Mouse (Mus musculus) hindbrain, embryonic 15.5 days (tissue): Measurements from ENCODE around the gene Rmi1. TPM values are rescaled to one million over a fixed set of nuclear protein-coding genes. Genes with fewer than 3 reads are reported as not detected.
"Not testable (repeated sequence)": the region's sequence is repeated elsewhere in the genome, so short reads cannot be mapped to it uniquely, and the experiment has no call there.

Source experiments
- ATAC-seq: fragments of 200-750 bp; cut with Nextera tagmentation; 2 replicates; pipeline ENCODE4 v1.8.0; 2017; ENCODE audit warnings: low read depth, moderate number of reproducible peaks, moderate TSS enrichment; ENCODE audit not compliant: low FRiP score
- H3K27ac ChIP-seq: fragments of 300-500 bp; sonication (generic); replicated peaks from 2 replicates; pipeline ENCODE4 v1.5.1; 2015; ENCODE audit warnings: mild to moderate bottlenecking, inconsistent platforms
- H3K27me3 ChIP-seq: fragments of 300-500 bp; sonication (generic); 2 replicates; pipeline ENCODE4 v1.6.1; 2015; ENCODE audit warnings: control low read depth, inconsistent platforms
- H3K36me3 ChIP-seq: fragments of 300-500 bp; sonication (generic); 2 replicates; pipeline ENCODE4 v1.6.1; 2015; ENCODE audit warnings: control low read depth, inconsistent platforms
- H3K4me1 ChIP-seq: fragments of 300-500 bp; sonication (generic); replicated peaks from 2 replicates; pipeline ENCODE4 v1.6.1; 2015; ENCODE audit warnings: control low read depth, inconsistent platforms
- H3K4me2 ChIP-seq: fragments of 300-500 bp; sonication (generic); 2 replicates; pipeline ENCODE4 v1.6.1; 2015; ENCODE audit warnings: moderate library complexity, mild to moderate bottlenecking, inconsistent platforms
- H3K4me3 ChIP-seq: fragments of 300-500 bp; sonication (generic); 2 replicates; pipeline ENCODE4 v1.5.1; 2015; ENCODE audit warnings: mild to moderate bottlenecking, inconsistent platforms
- H3K9ac ChIP-seq: fragments of 300-500 bp; sonication (generic); 2 replicates; pipeline ENCODE4 v1.6.1; 2015; ENCODE audit warnings: inconsistent platforms
- H3K9me3 ChIP-seq: fragments of 300-500 bp; sonication (generic); 2 replicates; pipeline ENCODE4 v1.6.1; 2016; ENCODE audit warnings: control low read depth, inconsistent platforms
- WGBS: fragments of 180-500 bp; shearing (Covaris S2); methylation state at CpG from one replicate; pipeline ENCODE4 v1.1.7; 2015; 5-methylcytosine and 5-hydroxymethylcytosine counted together
- polyA plus RNA-seq: library from polyadenylated mRNA; unstranded; fragments of >200 nt; fragmentation: Nextera tagmentation; extraction: Ambion mirVana; gene quantifications from 2 replicates; pipeline ENCODE4 v1.2.1, GENCODE M21; 2015

Gene Rmi1
- polyA plus RNA-seq, 1 experiment from 2014 or later = 21.9 TPM

DNA sequence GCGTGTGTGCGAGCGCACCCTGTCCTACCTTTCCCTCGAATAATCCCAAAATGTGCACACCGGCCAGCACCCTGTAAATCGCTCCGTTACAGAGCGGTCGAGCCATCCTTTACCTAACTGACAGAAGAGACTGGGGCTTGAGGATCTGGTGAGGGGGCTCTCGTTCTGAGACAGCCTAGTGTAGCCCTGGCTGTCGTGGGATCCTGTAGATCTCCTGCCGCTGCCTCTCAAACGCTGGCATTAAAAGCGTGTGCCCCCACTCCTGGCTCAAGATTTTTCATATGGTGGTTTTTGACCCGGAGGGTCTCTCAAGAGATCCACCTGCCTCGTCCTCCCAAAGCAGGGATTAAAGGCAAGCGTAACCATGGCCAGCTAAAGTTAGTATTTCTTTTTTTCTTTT lies 1.2 kb downstream of the Rmi1 start, which contains the start of gene Hnrnpk:
TSS of gene Hnrnpk (minus strand) at position 101 of the 400 bp plus-strand sequence.
- H3K9me3 ChIP-seq, H3K27me3 ChIP-seq, ATAC-seq, H3K36me3 ChIP-seq: not testable (repeated sequence)
- Histone ChIP-seq H3K4me3 (peak within 1 kb of the TSS; percentile 94), H3K4me1 (peaks cover 14% of the 10 kb centered on the region), H3K4me2 (peak within 1 kb of the TSS; percentile 57), H3K9ac (peak within 1 kb of the TSS; percentile 100), H3K27ac (peak within 1 kb of the TSS; percentile 100)
- WGBS = 6% methylated on average over 17 of the region's 17 CpGs

DNA sequence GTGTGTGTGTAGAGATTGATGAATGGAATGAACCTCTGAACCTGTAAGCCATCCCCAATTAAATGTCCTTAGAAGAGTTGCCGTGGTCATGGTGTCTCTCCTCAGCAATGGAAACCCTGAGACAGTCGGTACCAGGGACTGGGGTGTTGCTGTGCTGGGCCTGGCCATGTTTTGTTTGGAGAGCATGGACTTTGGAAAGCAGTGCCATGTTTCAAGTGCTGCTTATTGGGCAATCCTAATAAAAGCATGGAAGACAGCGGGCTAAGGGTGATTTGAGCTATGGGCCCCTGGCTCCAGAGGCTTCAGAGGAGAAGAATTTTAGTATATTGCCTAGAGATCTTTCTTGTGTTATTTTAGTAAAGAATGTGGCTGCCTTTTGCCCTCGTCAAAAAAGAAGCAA lies 9.0 kb downstream of the Rmi1 start:
- H3K36me3 ChIP-seq = 0 out of 2 replicates have a peak, but pooled peaks cover 5% of the 10 kb centered on the region
- no peak overlapping the region for H3K9ac ChIP-seq
- H3K4me1 ChIP-seq = no peaks in the 10 kb centered on the region
- no peak overlapping the region for H3K4me2 ChIP-seq
- no peak overlapping the region for H3K4me3 ChIP-seq
- 96% methylated on average over 4 of the region's 4 CpGs for WGBS
- no peak for ATAC-seq
- no peak overlapping the region for H3K27ac ChIP-seq
- no peaks in the 10 kb centered on the region for H3K27me3 ChIP-seq
- no peaks in the 10 kb centered on the region for H3K9me3 ChIP-seq

DNA sequence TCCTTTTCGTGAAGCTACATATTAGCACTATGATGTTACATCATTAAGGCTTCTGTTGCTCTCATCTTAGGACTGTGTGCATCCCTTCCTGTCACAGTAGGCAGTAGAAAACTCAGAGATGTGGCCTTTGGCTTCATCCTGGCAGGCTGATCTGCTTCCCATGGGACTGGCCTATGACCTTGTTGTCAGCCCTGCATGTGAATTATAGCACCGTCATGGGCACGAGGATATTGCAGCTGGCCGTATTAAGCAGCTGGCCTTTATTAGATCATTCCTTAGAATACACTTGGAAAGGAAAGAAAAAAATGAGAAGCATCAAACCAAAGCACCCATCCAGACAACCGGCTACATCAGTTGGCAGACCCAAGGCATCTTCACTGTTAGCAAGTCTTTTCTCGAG lies 13.3 kb downstream of the Rmi1 start:
- Histone ChIP-seq H3K4me1 (no peaks in the 10 kb centered on the region), H3K9ac (no peak overlapping the region), H3K36me3 (0 out of 2 replicates have a peak, but pooled peaks cover under 1% of the 10 kb centered on the region), H3K4me3 (no peak overlapping the region), H3K27ac (no peak overlapping the region), H3K4me2 (no peak overlapping the region), H3K9me3 (no peaks in the 10 kb centered on the region), H3K27me3 (no peaks in the 10 kb centered on the region)
- no peak for ATAC-seq
- 70% methylated on average over 6 of the region's 6 CpGs for WGBS

DNA sequence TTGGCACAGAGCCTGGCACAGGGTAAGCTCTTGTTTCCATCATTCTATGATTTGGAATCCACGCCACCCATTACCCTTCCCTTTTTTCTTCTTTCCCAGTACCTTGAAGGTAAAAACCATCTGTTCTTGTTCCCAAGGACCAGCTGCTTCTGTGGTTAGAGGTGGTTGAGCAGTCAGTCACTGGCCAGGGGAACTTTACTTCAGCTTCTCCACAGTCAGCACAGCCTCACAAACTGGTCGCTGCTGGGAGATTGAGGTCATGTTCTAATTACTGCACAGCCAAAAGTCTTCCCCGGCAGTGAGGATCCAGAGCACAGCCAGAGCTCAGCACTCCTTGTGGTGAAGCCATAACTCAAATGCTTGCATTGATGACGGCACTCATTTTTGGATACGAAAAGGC lies 13.8 kb downstream of the Rmi1 start:
- no peaks in the 10 kb centered on the region for H3K9me3 ChIP-seq
- H3K4me1 ChIP-seq = no peaks in the 10 kb centered on the region
- H3K4me3 ChIP-seq = no peak overlapping the region
- no peak overlapping the region for H3K4me2 ChIP-seq
- H3K9ac ChIP-seq = no peak overlapping the region
- no peak for ATAC-seq
- no peaks in the 10 kb centered on the region for H3K27me3 ChIP-seq
- WGBS = 82% methylated on average over 5 of the region's 5 CpGs
- no peak overlapping the region for H3K27ac ChIP-seq
- no peaks in the 10 kb centered on the region for H3K36me3 ChIP-seq

DNA sequence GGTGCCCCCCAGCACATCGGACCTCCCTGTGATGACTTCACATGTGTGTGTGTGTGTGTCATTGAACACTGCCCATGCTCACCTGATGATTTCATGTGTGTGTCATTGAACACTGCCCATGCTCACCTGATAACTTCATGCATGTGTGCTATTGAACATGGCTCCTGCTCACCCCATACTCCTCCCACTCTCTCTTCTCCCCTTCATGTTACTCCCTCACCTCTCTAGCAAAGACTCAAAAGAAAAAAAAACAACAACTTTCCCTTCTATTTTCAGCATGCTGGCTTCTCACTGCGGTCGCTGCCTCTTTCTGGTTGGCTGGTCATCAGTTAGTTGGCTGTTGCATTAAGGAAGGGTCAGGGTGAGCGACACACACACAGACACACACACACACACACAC lies 16.6 kb downstream of the Rmi1 start:
- H3K4me2 ChIP-seq = no peak overlapping the region
- no peak for ATAC-seq
- H3K4me3 ChIP-seq = no peak overlapping the region
- no peaks in the 10 kb centered on the region for H3K36me3 ChIP-seq
- no peak overlapping the region for H3K27ac ChIP-seq
- no peak overlapping the region for H3K9ac ChIP-seq
- no peaks in the 10 kb centered on the region for H3K27me3 ChIP-seq
- 74% methylated on average over 4 of the region's 4 CpGs for WGBS
- no peaks in the 10 kb centered on the region for H3K4me1 ChIP-seq
- H3K9me3 ChIP-seq = no peaks in the 10 kb centered on the region

DNA sequence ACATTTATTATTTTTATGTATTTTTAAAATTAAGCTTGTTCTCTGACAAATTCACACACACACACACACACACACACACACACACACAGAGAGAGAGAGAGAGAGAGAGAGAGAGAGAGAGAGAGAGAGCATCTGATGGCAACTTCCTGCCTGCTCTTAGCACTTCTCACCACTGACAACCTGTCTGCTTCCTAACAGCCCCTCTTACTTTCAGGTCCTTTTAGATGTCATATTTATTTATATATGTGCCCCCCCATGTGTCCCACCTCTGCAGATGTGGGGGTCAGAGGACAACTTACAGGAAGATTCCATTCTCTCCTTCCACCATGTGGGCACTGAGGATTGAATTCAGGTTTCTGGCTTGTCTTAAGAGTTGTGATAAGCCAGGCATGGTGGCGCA lies 17.2 kb downstream of the Rmi1 start:
- Histone ChIP-seq H3K9ac (no peak overlapping the region), H3K4me3 (no peak overlapping the region), H3K27ac (no peak overlapping the region), H3K9me3 (no peaks in the 10 kb centered on the region), H3K4me1 (no peaks in the 10 kb centered on the region), H3K27me3 (no peaks in the 10 kb centered on the region), H3K4me2 (no peak overlapping the region), H3K36me3 (no peaks in the 10 kb centered on the region)
- no peak for ATAC-seq
- WGBS = 100% methylated on average over 1 of the region's 1 CpGs

DNA sequence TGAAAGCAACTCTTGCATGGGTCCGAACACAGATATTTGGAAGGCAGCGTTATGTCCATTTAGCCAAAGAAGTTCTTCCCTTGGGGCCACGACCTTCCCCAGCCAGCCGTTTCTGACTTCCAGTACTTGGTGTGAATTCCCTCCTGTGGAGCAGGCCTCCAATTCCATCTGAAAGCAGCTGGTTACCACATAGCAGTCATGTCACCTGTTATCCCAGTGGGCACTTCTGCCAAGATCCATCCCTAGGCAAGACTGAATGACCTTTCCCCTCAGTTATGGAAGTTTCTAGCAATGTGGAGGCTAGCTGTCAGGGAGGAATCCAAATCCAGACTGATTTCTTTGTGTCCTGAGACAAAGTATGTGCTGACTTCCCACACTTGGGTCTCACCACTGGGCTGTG lies 19.0 kb downstream of the Rmi1 start:
- no peak for ATAC-seq
- H3K9me3 ChIP-seq = no peaks in the 10 kb centered on the region
- H3K9ac ChIP-seq = no peak overlapping the region
- no peaks in the 10 kb centered on the region for H3K4me1 ChIP-seq
- no peak overlapping the region for H3K27ac ChIP-seq
- H3K4me2 ChIP-seq = no peak overlapping the region
- H3K4me3 ChIP-seq = no peak overlapping the region
- no peaks in the 10 kb centered on the region for H3K27me3 ChIP-seq
- H3K36me3 ChIP-seq = no peaks in the 10 kb centered on the region
- 76% methylated on average over 4 of the region's 4 CpGs for WGBS

DNA sequence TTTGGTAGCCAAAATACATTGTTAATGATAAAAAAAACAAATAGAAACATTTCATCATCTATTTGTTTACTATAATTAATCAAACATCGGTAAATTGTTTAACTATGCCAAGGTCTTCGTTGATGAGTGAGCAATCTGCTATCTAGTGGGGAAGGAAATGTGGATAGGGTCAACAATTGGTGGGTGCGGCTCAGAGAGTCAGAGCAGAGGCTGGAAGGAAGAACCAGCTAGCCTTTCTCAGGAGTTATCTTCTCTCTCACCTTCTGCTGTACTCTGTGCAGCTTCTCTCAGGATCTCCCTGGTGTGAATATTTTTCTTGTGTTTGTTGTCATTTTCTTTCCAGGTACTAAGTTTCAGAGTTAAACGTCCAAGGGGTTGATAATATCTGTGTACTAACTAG lies 20.2 kb downstream of the Rmi1 start:
- no peaks in the 10 kb centered on the region for H3K36me3 ChIP-seq
- ATAC-seq = no peak
- no peaks in the 10 kb centered on the region for H3K4me1 ChIP-seq
- H3K4me3 ChIP-seq = no peak overlapping the region
- H3K27ac ChIP-seq = no peak overlapping the region
- H3K27me3 ChIP-seq = no peaks in the 10 kb centered on the region
- WGBS = 92% methylated on average over 4 of the region's 4 CpGs
- no peaks in the 10 kb centered on the region for H3K9me3 ChIP-seq
- H3K9ac ChIP-seq = no peak overlapping the region
- H3K4me2 ChIP-seq = no peak overlapping the region

DNA sequence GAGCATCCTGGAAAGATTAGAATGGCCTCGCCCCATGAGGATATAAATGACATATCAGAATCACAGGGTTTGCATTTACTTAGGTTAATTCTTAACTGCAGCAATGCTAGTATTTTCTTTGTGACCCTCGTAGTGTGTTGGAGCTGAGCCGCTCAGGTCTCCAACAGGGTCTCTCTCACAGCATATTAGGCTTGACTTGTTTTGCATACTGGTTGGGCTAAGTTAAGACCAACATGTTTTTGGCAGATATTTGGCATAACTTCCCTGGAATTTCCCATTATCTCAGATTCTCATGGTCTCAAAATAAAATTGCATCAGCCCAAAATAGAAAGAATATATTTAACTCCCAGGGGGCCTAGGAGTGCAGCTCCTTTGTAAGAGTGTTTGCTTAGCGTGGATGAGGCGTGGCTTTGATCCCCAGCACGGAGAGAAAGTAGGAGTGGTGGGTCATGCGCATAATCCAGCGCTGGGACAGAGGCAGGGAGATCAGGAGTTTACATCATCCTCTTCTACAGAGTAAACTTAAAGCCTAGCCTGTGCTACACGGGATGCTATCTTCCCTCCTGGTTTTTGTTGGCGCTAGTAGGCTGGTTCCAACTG lies 21.1 kb downstream of the Rmi1 start:
- 70% methylated on average over 10 of the region's 10 CpGs for WGBS
- Histone ChIP-seq H3K27ac (no peak overlapping the region), H3K4me2 (no peak overlapping the region), H3K9ac (no peak overlapping the region), H3K4me3 (no peak overlapping the region), H3K4me1 (no peaks in the 10 kb centered on the region), H3K27me3 (no peaks in the 10 kb centered on the region), H3K36me3 (no peaks in the 10 kb centered on the region), H3K9me3 (no peaks in the 10 kb centered on the region)
- no peak for ATAC-seq

DNA sequence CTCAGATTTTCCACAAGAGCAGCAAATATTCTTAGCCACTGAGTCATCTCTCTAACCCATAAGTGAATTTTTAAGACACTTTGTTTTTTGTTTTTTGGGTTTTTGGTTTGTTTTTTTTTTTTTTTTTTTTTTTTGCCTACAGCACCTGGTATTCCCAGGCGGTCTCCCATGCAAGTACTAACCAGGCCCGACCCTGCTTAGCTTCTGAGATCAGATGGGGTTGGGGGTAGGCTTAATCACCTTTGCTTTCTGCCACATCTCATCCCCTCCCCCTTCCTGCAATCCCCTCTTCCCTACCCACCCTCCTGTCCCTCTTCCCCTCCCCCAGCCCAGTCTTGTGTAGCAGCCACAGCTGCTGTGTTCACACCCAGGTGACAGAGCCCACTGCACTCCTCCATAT lies 37.7 kb downstream of the Rmi1 start:
- Histone ChIP-seq H3K4me3 (no peak overlapping the region), H3K27me3 (no peaks in the 10 kb centered on the region), H3K4me1 (peaks cover 9% of the 10 kb centered on the region; the same call in 1 of the 2 replicates), H3K9me3 (no peaks in the 10 kb centered on the region), H3K27ac (no peak overlapping the region), H3K4me2 (no peak overlapping the region), H3K36me3 (no peaks in the 10 kb centered on the region), H3K9ac (no peak overlapping the region)
- 79% methylated on average over 2 of the region's 2 CpGs for WGBS
- ATAC-seq = no peak

DNA sequence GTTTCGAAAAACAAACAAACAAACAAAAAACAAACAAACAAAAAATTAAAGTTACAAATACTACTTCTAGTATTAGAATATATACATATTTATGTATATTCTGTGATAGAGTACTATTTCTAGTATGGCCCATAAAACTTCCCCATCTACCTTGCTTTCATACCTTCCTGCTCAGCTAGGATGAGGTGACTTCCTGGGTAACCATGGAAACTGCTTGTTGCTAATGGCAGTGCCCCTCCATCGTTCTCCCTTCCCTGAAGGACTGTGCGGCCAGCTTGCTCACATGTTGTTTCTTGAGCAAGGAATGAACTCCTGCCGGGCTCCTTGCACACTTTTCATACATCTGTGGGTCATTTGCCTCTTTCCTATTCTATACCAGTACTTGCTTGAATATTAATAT lies 41.3 kb downstream of the Rmi1 start:
- H3K27me3 ChIP-seq = no peaks in the 10 kb centered on the region
- peaks cover 9% of the 10 kb centered on the region; the same call in 1 of the 2 replicates for H3K4me1 ChIP-seq
- H3K27ac ChIP-seq = no peak overlapping the region
- H3K36me3 ChIP-seq = no peaks in the 10 kb centered on the region
- no peak for ATAC-seq
- H3K9ac ChIP-seq = no peak overlapping the region
- 54% methylated on average over 4 of the region's 4 CpGs for WGBS
- no peaks in the 10 kb centered on the region for H3K9me3 ChIP-seq
- H3K4me3 ChIP-seq = no peak overlapping the region
- H3K4me2 ChIP-seq = no peak overlapping the region

DNA sequence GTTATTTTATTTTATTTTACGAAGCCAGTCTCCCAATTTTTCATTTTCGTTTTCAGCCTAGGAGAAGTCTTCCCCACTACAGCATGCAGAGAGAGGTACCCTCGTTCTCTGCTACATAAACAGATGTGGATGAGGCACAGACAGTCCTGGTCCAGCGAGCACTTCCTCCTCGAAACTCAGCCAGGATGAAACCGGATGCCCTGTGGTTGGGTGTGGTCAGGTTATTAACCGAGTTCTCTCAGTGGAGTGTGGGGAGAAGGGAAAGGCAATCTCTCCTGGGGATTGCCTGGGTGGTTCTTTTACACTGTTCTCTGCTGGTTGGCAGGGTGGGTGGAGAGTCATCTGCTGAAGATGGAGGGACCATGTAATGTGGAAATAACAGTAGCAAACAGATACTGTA lies 41.7 kb downstream of the Rmi1 start:
- no peaks in the 10 kb centered on the region for H3K36me3 ChIP-seq
- no peak overlapping the region for H3K9ac ChIP-seq
- H3K4me2 ChIP-seq = no peak overlapping the region
- ATAC-seq = no peak
- no peaks in the 10 kb centered on the region for H3K27me3 ChIP-seq
- no peaks in the 10 kb centered on the region for H3K9me3 ChIP-seq
- peaks cover 9% of the 10 kb centered on the region; the same call in 1 of the 2 replicates for H3K4me1 ChIP-seq
- H3K4me3 ChIP-seq = no peak overlapping the region
- no peak overlapping the region for H3K27ac ChIP-seq
- WGBS = 65% methylated on average over 7 of the region's 7 CpGs

DNA sequence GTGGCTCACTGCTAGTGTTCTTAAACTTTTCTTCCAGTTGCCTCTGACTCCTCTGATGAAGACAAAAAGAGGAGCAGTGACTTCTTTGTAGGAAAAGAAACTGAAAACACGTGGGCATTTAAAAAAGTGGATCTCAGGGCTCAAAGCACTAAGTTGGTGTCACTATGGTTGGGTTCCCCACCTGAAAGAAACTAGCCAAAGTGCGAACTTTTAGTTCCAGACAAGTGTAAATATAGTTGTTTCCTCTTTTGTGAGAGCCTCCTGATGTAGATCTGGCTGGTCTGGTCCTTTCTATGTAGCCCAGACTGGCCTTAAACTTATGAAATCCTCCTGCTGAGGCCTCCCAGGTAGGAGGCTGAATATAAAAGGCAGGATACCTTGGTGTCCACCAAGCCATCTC lies 44.5 kb downstream of the Rmi1 start:
- no peak for ATAC-seq
- H3K9ac ChIP-seq = no peak overlapping the region
- H3K27me3 ChIP-seq = no peaks in the 10 kb centered on the region
- H3K9me3 ChIP-seq = no peaks in the 10 kb centered on the region
- peaks cover 9% of the 10 kb centered on the region; the same call in 1 of the 2 replicates for H3K4me1 ChIP-seq
- H3K36me3 ChIP-seq = no peaks in the 10 kb centered on the region
- H3K4me3 ChIP-seq = no peak overlapping the region
- no peak overlapping the region for H3K4me2 ChIP-seq
- no peak overlapping the region for H3K27ac ChIP-seq
- 89% methylated on average over 2 of the region's 2 CpGs for WGBS
